Mouse (Mus musculus) cerebellum, adult 18-20 months (tissue): ENCODE measurements at regions not wholly inside any gene's neighbourhood (a gene's known extent, or its start where the extent isn't known, plus 50 kb on each side); places are given as distances from the start of the nearest gene placed in this dataset.

Experiments
- DNase-seq, 2 experiments: peaks; one replicate each; pipeline ENCODE4 v3.0.0; 2021

DNA sequence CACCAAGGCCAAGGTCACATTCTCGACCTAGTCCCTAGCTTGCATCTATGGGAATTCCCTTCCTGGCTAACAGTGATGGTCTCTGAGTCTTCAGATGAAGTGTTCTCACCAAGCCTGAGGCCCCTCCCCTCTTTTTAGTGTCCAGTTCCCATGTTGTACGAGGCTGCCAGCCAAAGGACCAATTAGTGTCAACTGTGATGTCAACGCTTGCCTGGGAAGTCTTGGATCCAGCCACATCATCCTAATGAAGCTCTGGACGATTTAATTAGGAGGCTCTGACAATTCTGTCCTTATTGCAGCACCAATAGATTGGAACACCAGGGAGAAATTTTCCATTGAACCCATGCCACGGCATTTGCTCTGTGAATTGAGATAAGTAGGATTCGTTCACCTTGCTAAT is 202.4 kb upstream of the Gm6657 start:
- no peak for DNase-seq

DNA sequence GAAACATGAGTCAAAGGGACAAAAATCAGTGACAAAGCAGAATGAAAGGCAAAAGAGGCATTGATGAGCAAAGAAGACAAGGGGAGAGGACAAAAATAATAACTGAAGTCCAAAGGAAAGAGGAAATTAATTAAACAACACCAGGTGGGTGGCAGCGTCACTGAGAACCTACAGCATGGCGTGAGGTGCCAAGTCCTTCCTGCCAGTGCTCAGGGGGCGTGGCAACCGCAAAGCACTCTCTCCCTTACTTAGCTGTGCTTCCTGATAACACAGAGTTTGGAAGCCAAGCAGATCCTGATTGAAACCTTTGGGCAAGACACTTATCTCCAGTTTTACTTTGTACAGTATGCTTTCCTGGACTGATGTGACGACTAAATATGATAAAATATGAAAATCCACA is 199.9 kb upstream of the Gm6657 start:
- DNase-seq = no peak

DNA sequence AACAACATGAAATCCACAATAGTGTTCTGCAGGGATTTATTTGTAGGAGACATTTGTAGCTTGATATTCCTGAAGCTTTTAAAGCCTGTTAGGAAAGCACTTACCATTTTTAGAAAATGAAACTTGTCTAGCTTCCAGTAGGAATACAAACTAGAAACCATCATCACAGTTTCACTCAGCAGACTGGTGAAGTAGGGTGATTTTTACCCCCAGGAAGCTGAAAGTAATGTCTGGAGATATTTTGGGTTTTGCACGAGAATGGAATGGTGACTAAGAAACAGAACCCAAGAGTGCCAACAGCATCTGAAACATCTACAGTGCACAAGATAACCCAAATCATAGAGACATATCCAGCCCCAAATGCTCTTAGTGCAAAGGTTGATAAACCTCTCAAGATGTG is 196.1 kb upstream of the Gm6657 start:
- no peak for DNase-seq

DNA sequence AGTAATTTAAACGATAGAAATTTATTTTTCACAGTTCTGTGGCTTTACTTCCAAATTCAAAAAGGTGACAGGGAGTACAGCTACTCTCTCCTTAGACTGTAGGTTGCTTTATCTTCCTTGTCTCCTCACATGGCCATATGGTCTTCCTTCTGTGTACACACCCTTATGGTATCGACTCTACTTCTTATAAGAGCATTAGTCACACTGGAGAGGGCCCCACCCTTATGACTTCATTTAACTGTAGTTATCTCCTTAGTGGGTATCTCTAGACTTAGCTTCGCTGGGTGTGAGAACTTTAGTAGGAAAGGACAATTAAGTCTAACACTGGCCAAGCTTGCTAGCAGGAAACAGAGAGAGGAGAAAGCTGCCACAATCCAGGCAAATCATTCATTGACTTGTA is 193.6 kb upstream of the Gm6657 start:
- DNase-seq = no peak

DNA sequence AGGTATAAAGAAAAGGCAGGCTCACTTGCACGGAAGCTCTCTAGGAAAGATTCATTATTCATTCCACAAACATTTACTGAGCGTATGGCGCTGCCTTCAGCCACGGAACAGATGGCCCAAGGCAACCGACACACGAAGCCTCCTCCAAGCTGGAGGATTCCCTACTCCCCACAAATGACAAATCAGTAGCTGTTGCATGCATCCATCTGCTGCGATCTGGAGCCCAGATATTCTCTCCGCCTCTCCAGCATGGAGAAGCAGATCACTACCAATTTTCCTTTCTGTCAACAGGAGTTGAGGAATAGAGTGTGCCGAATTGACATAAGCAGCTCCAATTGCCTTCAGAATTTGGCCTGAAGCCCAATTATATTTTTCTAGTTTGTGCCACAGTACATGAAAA is 192.2 kb upstream of the Gm6657 start:
- DNase-seq = peak; percentile 52 to 63

DNA sequence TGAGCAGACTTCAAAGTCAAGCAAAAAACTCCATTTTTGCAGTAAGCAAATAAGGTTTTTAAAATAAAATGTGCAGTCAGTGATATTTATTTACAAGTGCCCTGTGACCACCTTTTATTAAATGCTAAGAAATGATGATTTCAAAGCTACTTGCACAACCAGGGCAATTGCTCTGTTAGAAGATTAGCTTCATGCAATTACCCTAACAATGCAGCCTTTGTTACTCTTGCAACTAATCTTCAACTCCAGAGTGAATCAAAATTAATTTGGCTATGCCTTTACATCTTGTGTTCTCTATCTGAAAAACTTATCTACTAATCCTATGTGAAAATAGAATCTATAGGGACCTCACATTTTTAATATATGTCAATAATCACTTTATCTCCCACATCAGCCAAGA is 160.3 kb upstream of the Gm6657 start:
- DNase-seq = no peak

DNA sequence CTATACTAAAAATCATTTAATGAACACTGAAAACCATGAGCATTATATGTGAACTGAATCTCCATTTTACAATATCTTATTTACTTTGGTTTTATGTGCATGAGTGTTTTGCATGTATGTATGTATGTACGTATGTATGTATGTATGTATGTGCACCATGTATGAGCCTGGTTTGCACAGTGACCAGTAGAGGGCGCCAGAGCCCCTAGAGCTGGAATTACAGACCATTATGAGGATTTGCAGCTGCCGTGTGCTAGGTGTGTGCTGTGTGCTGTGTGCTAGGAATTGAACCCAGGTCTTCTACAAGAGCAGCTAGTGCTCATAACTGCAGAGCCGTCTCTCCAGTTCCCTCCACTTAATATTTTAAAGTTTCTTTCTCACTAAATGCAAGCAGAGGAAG is 147.5 kb upstream of the Gm6657 start:
- DNase-seq = no peak

DNA sequence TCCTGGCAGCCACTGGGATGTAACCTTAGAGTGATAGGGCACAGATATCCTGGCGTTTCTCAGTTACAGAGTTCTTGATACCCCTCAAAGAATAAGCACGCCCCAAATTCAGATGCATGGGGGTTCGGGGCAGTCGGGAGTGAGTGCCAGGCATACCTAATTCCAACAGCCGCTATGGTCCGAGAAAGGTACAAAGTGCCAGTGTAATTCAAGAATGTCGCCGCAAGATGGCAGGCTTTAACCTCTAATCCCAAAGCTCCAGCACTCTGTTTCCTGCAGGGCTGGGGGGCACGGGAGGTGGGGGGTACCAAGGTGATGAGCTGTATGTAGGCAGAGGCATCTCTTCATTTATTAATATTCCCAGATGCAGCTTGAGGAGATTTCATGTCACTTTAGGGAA is 138.1 kb upstream of the Gm6657 start:
- peak; percentile 54 to 70 for DNase-seq

DNA sequence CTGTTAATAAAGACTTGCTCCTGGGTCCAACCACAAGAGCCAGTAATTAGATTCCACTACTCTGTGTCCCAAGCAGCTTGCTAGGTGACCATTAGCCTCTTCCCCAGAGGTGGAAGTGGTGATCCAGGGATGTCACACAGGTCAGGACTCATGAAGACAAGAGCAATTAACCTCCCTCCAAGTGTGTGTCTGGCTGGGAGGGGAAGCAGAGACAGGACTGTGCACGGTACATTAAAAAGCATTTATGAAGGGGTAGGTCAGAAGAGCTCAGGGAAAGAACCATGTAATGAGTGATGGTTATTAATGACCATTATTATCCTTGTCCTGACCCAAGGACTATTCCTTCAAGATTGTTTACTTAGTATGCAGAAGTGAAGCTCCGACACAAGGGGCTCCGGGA is 136.9 kb upstream of the Gm6657 start:
- no peak for DNase-seq

DNA sequence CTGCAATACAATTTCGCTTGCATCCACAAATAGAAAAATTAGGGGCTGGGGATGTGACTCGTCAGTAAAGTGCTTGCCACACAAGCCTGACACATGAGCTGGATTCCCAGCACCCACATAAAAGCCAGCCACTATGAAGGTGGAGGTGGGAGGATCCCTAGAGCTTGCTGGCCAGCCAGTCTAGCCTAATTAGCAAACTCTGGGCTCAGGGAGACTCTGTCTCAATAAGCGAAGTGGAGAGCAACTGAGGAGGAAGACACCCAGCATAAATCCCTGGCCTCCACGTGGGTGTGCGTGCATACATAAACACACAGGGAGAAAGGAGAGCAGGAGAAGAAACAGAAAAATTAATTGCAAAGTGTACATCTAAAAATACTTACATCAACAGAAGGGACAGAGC is 134.1 kb upstream of the Gm6657 start:
- no peak for DNase-seq

DNA sequence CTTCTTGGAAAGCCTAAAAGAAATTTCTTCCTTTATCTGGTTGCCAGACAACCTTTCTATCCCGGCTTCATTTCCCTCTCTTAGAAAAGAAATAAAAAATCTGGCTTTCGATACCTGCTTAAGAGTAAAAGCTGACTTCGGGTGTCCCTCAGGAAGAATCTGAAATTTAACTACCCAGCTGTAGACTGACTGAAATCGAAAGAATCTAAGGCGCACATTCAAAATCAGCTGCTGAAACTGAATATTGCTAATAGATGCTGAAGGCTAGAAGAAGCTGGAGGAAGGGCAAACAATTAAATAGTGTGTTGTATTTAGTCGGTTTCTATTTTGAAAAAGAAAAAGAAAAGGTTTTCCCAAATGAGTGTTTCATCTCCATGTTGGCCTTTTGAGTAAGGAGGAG is 128.0 kb upstream of the Gm6657 start:
- no peak for DNase-seq

DNA sequence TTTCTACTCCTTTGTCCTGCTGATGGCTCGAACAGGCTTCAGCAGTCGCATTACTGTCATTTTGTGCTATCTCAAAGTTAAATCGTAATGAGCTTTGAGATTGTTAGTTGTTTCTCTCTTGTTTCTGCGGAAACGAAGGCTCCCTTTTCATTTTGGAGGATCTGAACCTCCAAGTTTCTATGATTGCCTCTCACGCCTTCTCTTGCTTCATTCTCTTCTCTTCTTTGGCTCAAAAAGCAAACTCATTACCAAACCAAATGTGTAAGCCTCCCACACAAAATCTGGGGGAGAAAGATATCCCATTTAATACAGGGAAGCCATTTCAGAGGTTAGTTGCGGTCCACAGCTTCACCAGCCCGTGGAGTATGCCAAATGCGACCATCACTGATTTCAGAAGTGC is 121.1 kb upstream of the Gm6657 start:
- no peak for DNase-seq

DNA sequence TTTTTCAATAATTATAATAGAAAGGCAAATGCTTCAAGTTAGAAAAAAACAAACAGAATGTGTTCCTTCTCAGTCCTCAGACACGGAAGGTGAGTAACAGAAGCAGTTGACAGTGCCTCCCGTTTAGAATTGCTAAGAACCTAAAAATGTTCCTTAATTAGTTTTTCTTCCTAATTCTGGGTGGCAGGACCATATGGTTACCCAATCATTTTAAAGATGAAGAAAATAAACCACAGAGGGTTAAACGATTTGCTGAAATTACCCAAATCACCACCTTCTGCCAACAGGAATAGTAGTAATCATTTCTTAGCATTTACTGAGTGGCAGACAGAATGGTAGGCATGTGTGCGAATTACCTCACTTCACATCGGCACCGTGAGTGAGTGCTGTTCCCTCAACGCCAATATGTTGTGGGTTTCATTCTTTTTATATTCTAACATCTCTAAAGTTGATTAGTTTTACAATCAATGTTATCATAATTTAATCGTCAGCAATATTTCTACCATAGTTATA is 119.7 kb upstream of the Gm6657 start:
- no peak for DNase-seq

DNA sequence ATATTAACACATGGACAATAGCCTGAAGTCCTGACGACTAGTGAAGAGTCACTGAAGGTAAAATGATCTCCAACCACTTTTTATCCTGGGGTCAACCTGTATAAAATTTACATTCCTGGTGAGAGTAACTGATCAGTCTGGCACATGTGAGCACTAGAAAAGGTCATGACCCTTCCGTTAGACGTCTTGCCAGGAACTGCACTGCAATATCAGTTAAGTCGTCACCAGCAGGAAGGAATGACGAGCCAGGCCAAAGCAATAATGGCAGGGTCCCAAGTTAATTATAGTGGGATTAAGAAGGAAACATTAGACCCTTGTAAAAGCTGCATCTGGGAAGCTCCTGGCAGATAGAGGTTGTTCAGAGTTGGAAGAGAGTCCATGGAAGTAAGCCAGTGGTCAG is 116.8 kb upstream of the Gm6657 start:
- no peak for DNase-seq

DNA sequence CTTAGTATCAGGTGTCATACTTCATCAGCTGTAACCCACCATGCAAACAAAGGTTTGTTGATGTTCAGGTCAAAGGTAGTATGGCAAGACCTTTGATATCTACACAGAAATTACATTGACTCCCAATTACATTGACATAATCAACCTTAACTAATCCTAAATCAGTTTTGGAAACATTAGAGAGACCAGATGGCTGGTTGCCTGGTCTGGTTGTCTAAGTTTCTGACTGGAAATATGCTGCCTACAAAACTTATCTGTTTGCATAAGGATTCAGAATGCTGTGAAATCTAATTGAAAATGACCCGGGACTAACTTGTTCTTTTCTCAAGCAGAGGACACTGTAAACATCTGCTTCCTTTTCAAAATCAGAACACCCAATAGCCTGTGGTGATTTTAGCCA is 111.9 kb upstream of the Gm6657 start:
- DNase-seq = no peak

DNA sequence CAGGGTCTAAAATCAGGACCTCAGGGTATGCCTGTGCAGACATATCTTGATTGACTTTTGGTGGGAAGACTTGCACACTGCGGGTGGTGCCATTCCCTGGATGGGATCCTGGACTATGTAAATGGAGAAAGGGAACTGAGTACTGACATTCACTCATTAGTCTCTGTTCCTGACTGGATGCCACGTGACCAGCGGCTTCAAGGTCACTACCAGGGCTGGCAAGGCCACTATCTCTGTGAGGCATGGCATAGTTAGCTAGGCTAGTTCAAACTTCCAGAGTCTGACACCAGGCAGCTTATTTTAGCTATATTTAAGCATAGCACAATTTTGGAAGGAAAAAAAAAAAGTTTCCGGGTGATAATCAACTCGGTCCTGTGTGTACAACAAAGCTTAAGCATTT is 108.0 kb upstream of the Gm6657 start:
- DNase-seq = no peak

DNA sequence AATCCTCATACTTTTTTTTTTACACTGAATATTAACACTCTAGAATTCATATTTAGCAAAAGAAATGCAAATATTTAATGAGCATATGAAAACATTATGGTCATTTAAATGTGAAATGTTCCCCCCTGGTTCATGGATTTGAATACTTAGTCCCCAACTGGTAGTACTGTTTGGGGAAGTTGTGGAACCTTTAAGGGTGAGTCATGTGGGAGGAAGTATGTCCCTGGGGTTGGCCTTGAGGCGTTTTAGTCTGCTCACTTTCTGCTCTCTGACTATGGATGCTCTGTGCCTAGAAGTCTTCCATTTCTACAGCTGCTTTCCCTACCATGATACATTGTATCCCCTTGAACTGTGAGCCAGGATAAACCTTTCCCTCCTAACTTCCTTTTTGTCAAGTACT is 106.1 kb upstream of the Gm6657 start:
- DNase-seq = no peak

DNA sequence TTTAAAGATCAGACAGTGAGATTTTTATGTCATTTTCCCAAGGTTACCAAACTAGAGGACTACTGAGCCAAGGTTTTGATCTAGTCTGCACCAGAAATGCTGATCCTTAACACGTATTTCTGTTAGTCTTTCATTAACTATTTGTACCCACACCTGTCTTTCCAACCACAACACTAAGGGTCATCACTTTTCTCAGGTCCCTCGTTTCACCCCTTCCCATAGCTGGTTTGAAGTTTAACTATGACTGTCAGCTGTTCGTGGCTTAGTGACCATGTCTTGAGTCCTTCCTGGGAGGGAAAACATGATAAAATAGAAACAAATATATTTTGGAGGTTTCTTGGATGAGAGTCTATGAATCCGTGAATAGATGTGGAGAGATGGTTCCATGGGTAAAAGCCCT is 99.6 kb upstream of the Gm6657 start:
- no peak for DNase-seq

DNA sequence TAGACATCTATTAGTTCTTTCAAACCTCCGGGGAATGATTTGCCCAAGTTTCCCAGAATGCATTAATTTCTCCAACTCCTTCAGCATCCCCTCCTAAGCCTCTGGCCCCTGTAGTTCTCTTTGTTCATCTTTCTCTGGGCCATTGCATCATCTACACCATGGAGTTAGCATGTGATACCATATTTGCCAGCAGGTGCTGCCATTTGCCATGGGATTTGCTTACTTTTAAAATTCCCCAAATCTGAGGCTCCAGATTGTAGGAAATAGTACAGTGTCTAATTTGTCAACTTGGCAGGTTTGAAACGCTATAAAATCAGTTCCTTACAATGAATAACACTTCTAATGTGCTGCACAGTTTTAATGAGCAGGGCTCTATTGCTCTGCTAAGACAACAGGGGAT is 98.7 kb upstream of the Gm6657 start:
- DNase-seq = no peak

DNA sequence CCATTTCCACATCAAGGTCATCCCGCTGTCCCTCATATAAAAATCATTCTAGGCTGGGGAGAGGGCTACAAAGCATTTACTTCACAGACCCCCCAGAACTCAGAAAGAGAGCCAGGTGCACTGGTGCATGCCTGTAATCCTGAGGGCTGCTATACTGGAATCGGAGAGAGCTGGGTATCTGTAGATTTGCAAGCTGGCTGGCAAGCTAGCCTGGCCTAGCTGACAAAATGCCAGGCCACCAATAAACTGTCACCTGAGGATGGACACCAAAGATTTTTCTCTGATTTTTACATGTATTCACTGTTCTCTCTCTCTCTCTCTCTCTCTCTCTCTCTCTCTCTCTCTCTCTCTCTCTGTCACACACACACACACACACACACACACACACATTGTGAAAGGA is 98.1 kb upstream of the Gm6657 start:
- no peak for DNase-seq

DNA sequence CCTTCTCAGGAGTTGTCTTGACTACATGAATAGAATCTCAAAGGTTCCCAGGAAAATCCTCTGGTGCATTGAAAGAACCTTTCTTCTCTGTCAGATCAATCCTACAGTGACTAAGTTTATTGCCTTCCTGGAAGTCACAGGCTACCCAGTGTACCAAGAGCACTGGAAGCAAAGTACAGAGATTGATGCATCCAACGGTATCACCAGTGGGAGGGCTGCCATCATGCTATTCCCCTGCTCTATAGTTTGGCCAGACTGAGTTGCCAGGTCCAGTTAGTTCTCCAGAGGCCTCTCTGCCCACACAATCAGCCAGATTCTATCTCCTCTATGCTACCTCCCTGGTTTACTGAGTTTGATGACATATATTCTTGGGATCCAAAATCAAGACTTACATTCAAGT is 96.9 kb upstream of the Gm6657 start:
- DNase-seq = no peak

DNA sequence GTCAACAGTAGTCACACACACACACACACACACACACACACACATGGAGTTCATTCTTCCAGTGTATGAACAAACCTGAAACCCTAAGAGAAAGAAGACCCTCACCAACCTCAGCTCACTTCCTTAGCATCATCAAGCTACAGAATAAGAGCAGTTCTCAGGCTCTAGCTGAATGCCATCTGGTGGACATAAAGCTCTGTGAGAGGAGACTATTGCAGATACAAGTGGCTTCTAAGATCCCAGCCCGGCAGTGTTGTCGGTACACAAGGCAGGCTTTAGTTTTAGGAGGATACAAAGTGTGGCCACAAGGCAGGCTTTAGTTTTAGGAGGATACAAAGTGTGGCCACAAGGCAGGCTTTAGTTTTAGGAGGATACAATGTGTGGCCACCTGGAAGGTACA is 96.3 kb upstream of the Gm6657 start:
- DNase-seq = no peak

DNA sequence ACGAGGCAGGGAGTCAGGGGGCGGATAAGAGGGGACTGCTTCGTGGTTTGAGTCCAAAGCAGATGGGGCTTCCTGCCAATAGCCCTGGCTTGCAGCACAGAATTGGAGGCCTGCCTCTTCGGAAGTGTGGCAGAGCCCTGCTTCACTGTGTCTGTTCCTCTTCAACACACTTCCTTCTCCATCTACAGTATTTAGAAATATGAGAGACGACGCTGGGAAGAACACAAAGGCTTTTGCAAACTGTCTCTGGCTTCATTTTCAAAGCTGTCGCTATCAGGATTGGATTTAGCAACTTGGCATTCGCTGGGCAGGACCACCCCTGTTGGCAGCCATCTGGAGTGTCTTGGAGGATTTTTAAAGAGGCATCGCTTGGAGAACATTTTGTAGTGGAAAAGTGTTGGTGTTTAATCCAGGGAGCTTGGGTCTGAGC is 95.3 kb upstream of the Gm6657 start:
- DNase-seq = peak; percentile 50 to 59

DNA sequence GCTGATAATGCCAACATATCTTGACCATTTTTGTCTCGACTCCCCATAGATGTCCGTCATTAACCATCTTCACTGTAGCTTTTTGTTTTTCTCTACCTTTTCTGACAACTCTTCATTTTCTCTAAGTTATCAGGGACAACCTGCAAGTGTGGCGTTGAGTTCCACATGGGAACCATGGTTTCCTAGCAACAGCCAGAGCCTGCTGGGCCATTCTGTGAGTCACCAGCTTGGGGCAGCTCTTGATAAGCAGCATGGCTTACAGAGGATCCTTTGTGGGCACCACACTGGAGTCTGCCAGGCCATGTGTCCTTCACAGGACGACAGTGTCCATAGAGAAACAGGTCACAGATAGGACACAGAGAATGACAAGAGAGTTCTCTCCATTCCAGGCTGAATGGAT is 94.3 kb upstream of the Gm6657 start:
- DNase-seq = peak; percentile 26 to 48

DNA sequence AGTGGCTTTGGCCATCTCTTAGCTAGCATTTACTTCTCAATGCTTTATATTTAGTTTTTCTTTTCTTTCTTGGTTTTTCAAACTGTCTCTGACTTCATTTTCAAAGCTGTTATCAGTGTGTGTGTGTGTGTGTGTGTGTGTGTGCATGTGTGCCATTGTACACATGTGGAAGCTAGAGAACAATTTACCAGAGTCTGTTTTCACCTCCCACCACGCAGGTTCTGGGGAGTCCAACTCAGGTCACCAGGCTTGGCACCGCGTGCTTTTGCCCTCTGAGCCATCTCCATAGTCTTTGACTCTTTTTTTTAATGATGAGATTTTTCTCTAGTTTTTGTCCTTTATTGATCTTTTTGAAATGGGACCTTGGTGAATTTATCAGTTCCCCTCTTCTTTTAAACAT is 93.3 kb upstream of the Gm6657 start:
- DNase-seq = no peak

DNA sequence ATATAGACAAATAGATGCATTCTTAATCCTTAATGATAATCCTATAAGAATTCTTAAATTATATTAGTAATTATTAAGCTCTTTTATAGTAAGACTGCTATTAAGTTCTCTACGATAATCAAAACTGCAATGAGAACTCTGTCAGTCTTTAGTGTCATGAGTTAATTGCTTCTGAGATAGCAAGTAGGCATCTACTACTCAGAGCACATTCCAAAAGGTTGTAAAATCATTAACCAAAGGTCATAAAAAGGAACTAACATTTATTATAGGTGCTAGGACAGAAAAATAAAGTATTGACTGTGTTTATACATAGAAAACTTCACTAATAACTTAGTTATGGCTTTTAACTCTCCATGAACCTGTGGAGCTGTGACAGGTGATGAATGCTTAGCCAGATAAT is 84.1 kb upstream of the Gm6657 start:
- no peak for DNase-seq
